Mouse (Mus musculus) ovary, adult 18-20 months (tissue): ENCODE data around the gene Cwc22.

Experiments used
- DNase-seq: peaks from one replicate; pipeline ENCODE4 v3.0.0; 2022; ENCODE audit warnings: low spot score, mixed read lengths

Cwc22 gene

DNA sequence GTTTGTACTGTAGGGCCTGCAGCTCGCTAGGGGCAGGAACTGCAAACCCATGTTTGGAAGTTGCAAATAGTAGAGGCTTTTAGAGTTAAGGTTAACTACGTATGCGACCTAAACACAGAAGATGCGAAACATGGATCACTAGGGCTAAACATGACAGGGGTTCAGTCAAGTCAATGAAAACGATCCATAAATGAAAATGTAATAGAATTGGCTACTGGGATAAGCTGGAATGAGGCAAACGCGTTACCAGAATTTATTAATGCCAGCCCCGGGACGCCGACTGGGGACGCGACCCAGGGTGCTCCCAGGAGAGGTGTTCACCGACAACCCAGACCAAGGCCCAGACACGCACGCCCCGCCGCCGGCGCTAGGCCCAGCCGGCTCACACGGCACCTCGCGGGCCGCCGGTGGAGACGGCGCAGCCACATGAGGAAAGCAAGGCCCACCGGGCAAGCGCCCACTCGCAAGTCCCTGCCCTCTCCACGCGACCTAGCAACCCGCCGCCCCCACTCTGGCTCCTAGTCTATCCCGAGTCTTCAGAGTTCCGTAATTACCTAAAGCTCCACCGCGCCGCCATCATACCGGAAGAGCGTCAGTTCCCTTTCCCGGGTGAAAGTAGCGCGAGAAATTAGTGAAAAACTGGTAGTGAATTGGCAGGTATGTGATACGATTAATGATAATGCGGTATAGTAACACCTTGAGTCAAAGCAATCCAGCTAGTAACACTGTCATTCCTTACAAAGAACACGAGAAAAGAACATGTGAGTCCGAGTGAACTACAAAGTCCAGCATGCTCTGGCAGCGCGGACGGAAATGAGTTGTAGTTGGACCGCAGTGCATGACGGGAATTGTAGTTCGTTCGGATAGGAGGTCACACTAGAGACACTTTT lies at the start of gene Cwc22:
Cwc22 (minus strand) TSS at position 780 of the 890 bp plus-strand sequence.
- DNase-seq, result peak; percentile 70

GRCm38 (mm10) chr2:77993727-77994401 lies 47.7 kb upstream of the Cwc22 start:
- DNase-seq, result no peak

- DNase-seq, result no peak
Measured at GRCm38 (mm10) chr2:77992951-77993604, 46.9 kb upstream of the Cwc22 start.

DNA sequence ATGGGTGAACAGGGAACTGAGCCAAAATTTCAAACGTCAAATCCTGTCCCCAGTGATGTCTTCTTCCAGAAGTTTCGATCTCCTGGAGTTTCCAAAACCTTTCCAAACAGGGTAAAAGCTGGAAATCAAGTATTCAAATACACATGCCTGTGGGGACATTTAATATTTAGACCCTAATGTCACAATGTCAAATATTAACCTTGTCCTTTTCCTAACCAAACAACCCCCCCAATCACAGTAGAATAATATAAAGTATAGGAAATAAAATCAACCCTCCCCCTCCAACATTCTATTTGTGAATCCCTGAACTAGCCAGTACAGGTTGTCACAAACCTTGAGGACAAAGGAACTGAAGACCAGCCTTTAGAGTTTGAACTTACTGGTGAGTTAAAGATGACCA lies 44.6 kb upstream of the Cwc22 start:
- DNase-seq, result no peak

DNA sequence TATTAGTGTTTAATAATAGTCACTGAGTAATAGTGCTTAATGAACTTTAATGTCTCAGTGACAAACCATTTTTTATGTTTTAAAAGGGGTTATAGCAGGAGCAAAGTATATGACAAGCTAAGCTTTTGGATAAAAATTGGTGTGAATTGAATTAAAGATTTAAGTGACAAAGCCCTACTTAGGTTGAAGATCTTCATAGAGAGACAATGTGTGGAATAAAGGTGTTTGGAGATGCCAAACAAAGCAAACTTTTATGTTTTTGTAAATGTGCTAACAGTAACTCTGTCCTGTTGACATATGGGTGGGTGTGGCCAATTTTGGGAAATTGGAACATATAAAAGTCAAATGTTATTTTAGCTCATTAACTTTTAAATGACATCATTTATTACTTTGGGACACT lies 43.9 kb upstream of the Cwc22 start:
- no peak for DNase-seq

- DNase-seq, result no peak
Measured at GRCm38 (mm10) chr2:77989390-77989789, 43.2 kb upstream of the Cwc22 start.

GRCm38 (mm10) chr2:77985991-77986730 lies 40.0 kb upstream of the Cwc22 start:
- no peak for DNase-seq

DNA sequence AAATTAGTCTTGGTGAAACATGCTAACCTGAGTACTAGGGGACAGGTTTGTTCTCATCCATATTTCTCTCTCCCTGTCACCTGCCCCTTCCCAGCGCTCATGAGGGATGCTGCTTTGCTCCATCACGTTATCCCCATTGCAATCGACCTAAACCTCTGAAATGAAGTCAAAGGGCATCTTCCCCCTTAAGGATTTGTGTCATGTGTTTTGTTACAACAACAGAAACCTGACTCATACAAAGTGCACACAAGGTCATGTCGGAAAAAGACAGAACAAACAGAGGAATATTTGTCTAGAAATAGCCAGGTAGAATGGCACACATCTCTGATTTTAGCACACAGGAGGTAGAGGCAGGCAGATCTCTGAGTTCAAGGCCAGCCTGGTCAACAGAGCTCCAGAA lies 38.0 kb upstream of the Cwc22 start:
- DNase-seq, result no peak

DNA sequence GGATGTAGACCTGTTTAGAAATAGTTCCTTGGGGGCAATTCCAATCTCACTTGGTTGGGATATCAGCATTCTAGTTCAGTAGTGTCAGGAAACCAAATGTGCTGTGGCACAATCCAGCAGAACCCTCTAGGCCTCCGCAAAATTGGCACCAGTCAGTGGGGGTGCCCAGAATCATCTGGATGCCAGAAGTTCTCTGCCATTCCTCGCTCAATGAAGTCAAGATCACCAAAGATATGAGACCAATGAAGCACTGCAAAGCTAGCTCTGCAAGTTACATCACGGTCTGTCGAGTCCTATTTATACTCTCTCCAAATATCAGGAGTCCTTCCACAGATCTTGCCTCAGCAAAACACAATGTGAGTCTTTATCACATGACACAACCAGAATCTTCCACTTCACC lies 35.7 kb upstream of the Cwc22 start:
- DNase-seq, result no peak

DNA sequence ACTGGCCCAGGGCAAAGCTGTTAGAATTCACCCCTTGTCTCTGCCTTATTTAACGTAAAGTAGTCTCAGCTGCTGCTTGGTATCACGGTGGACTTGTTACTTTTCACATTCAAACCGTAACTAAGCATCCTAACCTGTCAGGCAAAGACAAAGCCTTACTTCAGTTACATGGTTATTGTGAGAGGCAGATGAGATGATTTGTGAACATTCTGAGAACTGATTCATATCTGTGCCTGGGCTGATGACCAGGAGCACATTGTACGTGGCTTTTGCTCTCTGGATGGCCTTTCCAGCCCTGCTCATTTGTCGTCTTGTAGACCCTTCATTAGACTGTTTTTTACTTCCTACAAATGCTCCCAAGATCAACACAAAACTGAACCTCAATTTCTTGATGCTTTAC lies 34.5 kb upstream of the Cwc22 start:
- no peak for DNase-seq

DNA sequence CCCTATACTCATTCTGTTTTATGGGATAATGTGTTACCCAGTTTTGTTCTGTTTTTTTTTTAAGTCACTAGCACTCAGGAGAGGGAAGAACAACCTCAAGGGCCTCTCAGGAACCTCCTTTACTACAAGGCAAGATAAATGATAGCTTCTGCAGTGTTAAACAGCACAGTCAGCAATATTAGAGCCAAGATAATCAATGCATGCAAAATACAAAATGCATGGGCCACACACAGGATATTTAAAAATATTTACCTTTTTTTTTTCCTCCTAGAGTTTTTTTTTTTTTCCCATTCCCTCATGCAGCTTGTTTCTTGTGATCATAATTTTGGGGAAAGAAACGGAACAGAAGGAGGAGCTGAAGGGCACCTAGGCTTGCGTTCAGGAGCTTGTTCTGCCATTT lies 33.3 kb upstream of the Cwc22 start:
- DNase-seq, result no peak

DNA sequence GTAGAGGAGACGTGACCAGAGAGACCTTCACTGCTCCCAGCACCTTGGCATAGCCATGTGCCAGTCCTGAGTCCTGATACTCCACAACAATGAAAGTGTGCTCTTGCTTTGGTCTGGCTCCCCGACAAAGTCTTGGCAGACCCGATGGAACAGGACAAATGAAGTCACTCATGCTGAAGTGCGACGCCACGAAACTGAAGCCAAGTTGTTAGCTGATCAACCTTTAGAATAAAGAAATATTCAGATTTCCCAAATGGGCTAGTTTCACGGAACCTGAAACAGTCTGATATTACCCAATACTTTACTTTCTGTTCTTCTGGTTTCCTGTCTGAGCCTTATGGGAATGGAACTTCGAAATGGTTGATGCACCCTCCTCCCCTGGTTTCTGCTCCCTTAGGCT lies 32.9 kb upstream of the Cwc22 start:
- DNase-seq, result no peak

- DNase-seq, result no peak
Measured at GRCm38 (mm10) chr2:77978256-77978655, 32.1 kb upstream of the Cwc22 start.

GRCm38 (mm10) chr2:77976321-77976920 lies 30.2 kb upstream of the Cwc22 start:
- DNase-seq, result no peak

DNA sequence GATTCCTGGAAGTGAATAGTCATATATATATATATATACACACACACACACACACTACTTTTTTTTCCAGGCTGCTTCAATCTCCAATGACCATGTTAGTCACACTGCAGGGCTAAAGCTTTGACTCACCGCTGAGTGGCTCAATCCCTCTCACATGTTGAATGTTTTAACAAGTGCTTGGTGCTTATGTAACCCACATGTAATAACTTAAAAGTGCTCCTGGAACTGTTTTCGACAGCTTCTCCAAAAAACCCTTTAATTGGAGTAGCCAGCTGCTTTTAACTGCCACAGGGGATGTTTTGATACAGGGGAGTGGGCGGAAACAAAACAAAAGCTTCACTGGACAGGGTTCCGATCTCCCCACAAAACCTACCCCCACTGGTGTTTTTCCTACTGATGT lies 29.4 kb upstream of the Cwc22 start:
- DNase-seq, result no peak

DNA sequence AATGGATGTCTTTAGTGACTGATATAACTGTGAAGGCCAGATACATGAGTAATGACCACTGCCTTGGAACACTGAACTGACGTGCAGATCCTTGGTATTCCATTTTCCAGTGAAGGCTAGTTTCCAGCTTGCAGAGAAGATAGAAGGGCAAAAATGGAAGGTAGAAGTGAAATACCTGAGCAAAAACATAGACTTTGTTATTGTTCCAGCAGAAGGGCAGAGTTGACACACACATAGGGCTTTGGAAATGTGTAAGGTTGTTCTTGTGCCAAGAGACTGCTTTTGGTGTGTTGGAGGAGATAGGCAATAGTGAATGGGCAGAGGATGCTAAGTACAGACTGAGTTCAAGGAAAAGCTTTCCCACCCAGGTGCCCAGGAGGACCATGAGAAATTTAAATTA lies 28.8 kb upstream of the Cwc22 start:
- no peak for DNase-seq

- DNase-seq, result no peak
Measured at GRCm38 (mm10) chr2:77974366-77974765, 28.2 kb upstream of the Cwc22 start.

DNA sequence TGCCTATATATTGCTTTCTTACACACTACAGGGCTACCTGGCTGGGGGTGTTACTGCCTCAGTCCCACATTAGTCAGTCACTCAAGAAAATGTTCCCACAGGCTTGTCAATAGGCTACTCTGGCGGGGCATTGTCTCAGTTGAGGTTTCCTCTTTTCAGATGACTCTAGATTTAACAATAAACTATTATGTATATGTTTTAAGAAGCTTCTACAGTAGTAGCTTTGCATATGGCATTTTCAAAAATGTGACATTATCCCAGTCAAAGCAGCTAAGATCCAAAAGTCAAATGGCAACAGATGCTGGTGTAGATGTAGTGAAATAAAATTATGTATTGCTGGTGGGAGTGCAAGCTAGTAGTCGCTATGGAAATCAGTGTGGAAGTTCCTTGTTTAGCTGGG lies 27.1 kb upstream of the Cwc22 start:
- DNase-seq, result no peak

DNA sequence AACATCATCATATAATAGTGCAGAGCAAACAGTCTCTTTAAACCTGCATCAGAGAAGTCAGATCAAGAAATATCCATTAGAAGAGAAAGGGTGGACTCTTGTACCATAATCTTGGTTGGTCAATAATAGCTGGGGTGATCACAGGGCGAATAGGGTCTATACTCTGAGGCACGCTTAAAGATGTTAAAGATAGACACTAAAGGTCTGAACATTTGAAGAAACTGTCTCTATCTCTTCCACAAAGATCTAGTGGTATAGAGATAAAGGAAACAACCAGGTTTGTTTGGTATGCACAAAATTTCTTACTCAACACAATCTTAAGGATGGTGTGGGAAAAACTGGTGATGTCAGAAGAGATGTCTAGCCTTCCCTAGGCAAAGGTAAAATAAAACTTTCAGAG lies 26.4 kb upstream of the Cwc22 start:
- no peak for DNase-seq

GRCm38 (mm10) chr2:77971871-77972270 lies 25.7 kb upstream of the Cwc22 start:
- DNase-seq, result no peak

GRCm38 (mm10) chr2:77971361-77971760 lies 25.2 kb upstream of the Cwc22 start:
- no peak for DNase-seq

- no peak for DNase-seq
Measured at GRCm38 (mm10) chr2:77970556-77970955, 24.4 kb upstream of the Cwc22 start.
